Mouse (Mus musculus): ENCODE measurements at regions not wholly inside any gene's neighbourhood (a gene's known extent, or its start where the extent isn't known, plus 50 kb on each side); places are given as distances from the start of the nearest gene placed in this dataset.

- DNase-seq = no peak
Measured at GRCm38 (mm10) chr13:51975330-51975729, 128.9 kb downstream of the Gadd45g start.

GRCm38 (mm10) chr13:51975801-51976601, 129.5 kb downstream of the Gadd45g start:
- no peak for DNase-seq

GRCm38 (mm10) chr13:51976620-51977214, 130.2 kb downstream of the Gadd45g start:
- DNase-seq = no peak

- DNase-seq = no peak
Measured at GRCm38 (mm10) chr13:51979301-51979977, 133.0 kb downstream of the Gadd45g start.

- DNase-seq = no peak
Measured at GRCm38 (mm10) chr13:51980344-51980743, 133.9 kb downstream of the Gadd45g start.

- no peak for DNase-seq
Measured at GRCm38 (mm10) chr13:51983002-51983401, 136.5 kb downstream of the Gadd45g start.

GRCm38 (mm10) chr13:51983575-51983974, 137.1 kb downstream of the Gadd45g start:
- no peak for DNase-seq

GRCm38 (mm10) chr13:51991339-51991738, 144.9 kb downstream of the Gadd45g start:
- DNase-seq = no peak

GRCm38 (mm10) chr13:51992878-51993277, 146.4 kb downstream of the Gadd45g start:
- no peak for DNase-seq

GRCm38 (mm10) chr13:51996163-51996562, 149.7 kb downstream of the Gadd45g start:
- no peak for DNase-seq

- no peak for DNase-seq
Measured at GRCm38 (mm10) chr13:51998542-51998941, 152.1 kb downstream of the Gadd45g start.

GRCm38 (mm10) chr13:52001811-52002210, 155.3 kb downstream of the Gadd45g start:
- DNase-seq = no peak

- no peak for DNase-seq
Measured at GRCm38 (mm10) chr13:52003946-52004539, 157.6 kb downstream of the Gadd45g start.

GRCm38 (mm10) chr13:52007585-52008395, 161.3 kb downstream of the Gadd45g start:
- DNase-seq = no peak

GRCm38 (mm10) chr13:52009231-52009630, 162.8 kb downstream of the Gadd45g start:
- DNase-seq = no peak

GRCm38 (mm10) chr13:52009766-52010165, 163.3 kb downstream of the Gadd45g start:
- DNase-seq = no peak

GRCm38 (mm10) chr13:52011001-52011400, 164.5 kb downstream of the Gadd45g start:
- no peak for DNase-seq

- no peak for DNase-seq
Measured at GRCm38 (mm10) chr13:52013182-52013581, 166.7 kb downstream of the Gadd45g start.

GRCm38 (mm10) chr13:52013757-52014156, 167.3 kb downstream of the Gadd45g start:
- DNase-seq = no peak

- DNase-seq = no peak
Measured at GRCm38 (mm10) chr13:52014566-52014965, 168.1 kb downstream of the Gadd45g start.

- no peak for DNase-seq
Measured at GRCm38 (mm10) chr13:52015066-52015465, 168.6 kb downstream of the Gadd45g start.

GRCm38 (mm10) chr13:52015496-52015895, 169.0 kb downstream of the Gadd45g start:
- no peak for DNase-seq
